Mouse (Mus musculus): ENCODE data around the gene Bves. TPM values are rescaled to one million over a fixed set of nuclear protein-coding genes. Genes with fewer than 3 reads are reported as not detected.

The Bves gene
- total and polyA plus RNA-seq, 2 experiments = 0.09 TPM; not detected in 1

DNA sequence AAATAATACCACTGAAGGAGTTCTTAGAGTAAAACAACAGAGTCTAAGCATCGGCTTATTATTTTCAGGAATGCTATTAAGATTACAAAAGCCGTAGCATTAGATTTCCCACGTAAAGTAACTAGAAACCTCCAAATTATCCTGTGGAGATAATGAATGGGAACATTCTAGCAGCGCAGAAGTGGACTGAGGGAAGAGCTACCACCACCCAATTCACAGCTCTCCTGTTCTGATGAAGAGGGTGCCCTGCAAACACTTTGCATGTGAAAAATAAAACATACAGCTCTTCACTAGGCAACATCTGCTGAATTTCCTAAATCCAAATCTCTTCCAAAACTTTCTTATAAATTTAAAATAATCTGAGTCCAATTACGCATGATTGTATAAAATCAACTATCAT is 76.6 kb downstream of the Bves start:
- no peak for TF ChIP-seq CTCF (IDR thresholded peaks at IDR 0.05; ENCODE audit: low read depth, low read length)
- TF ChIP-seq POLR2A (IDR thresholded peaks at IDR 0.05; ENCODE audit: extremely low read depth, insufficient read depth, low read length) = no peak
- Histone ChIP-seq H3K79me2 (ENCODE audit: control insufficient read depth, insufficient read depth, low read length) (no peaks in the 10 kb centered on the region), H3K4me1 (ENCODE audit: control insufficient read depth, insufficient read depth, low read length) (no peaks in the 10 kb centered on the region), H3K27ac (replicated peaks; ENCODE audit: insufficient read depth, low read depth, low read length) (no peak overlapping the region), H3K27me3 (ENCODE audit: control insufficient read depth, insufficient read depth, low read length) (no peaks in the 10 kb centered on the region), H3K36me3 (ENCODE audit: control insufficient read depth, insufficient read depth, low read length) (no peaks in the 10 kb centered on the region), H3K9ac (ENCODE audit: low read depth, low read length) (no peak overlapping the region), H3K4me3 (ENCODE audit: insufficient read depth, low read depth, low read length) (no peak overlapping the region)
- no peak for DNase-seq (ENCODE audit: extremely low read depth, low read depth, low spot score)
- WGBS = 91% methylated on average over 5 of the region's 5 CpGs

Other genes with a start within 250 kb of the Bves start
- not detected in 2 replicates for gene Popdc3, start 157.7 kb upstream of the Bves start, total RNA-seq (2014; rRNA removed)
- gene Popdc3, start 157.7 kb upstream of the Bves start, polyA plus RNA-seq (2012; rRNA removed) = not detected in 2 replicates
- not detected in 2 replicates for gene Lin28b, start 150.6 kb downstream of the Bves start, total RNA-seq (2014; rRNA removed)
- not detected in 2 replicates for gene Lin28b, start 150.6 kb downstream of the Bves start, polyA plus RNA-seq (2012; rRNA removed)
- gene Hace1, start 242.1 kb downstream of the Bves start, total RNA-seq (2014; rRNA removed) = 6.0 and 7.4 TPM in 2 replicates
- gene Hace1, start 242.1 kb downstream of the Bves start, polyA plus RNA-seq (2012; rRNA removed) = 0.90 and 2.4 TPM in 2 replicates

Measured in liver, adult 2 months (tissue).